Mouse (Mus musculus): ENCODE results near the gene Zfp46. TPM values are rescaled to one million over a fixed set of nuclear protein-coding genes. Genes with fewer than 3 reads are reported as not detected.

Gene Zfp46
- polyA plus RNA-seq, 1 experiment from 2014 or later: 43.3 TPM

- H3K36me3 ChIP-seq (ENCODE audit: control insufficient read depth, insufficient read depth, low read length): no peaks in the 10 kb centered on the region; the same call in 1 of the 2 replicates
- no peak for ATAC-seq
- H3K27me3 ChIP-seq (ENCODE audit: control insufficient read depth, insufficient read depth, low read depth, low read length): no peaks in the 10 kb centered on the region
- 13% methylated on average over 10 of the region's 10 CpGs for WGBS
- H3K4me1 ChIP-seq (ENCODE audit: control insufficient read depth, insufficient read depth, low read length): peaks cover 33% of the 10 kb centered on the region
- no peak overlapping the region for H3K4me2 ChIP-seq (ENCODE audit: low read length)
- peak overlapping the region; percentile 8; the same call in 1 of the 2 replicates for H3K9ac ChIP-seq (ENCODE audit: low read depth, low read length)
- peak overlapping the region; percentile 94 for H3K27ac ChIP-seq (ENCODE audit: low read length)
- no peak overlapping the region for H3K4me3 ChIP-seq (ENCODE audit: low read depth, low read length)
- no peaks in the 10 kb centered on the region for H3K9me3 ChIP-seq (replicated peaks; ENCODE audit: control insufficient read depth, low read length, poor library complexity, severe bottlenecking)
Observed at GRCm38 (mm10) chr4:136282621-136283480, 1.6 kb upstream of the Zfp46 start.

GRCm38 (mm10) chr4:136283783-136284182, 700 bp upstream of the Zfp46 start:
- ATAC-seq: peak; percentile 43; the same call in 1 of the 2 replicates
- peak overlapping the region; percentile 69; the same call in 1 of the 2 replicates for H3K9ac ChIP-seq (ENCODE audit: low read depth, low read length)
- H3K4me3 ChIP-seq (ENCODE audit: low read depth, low read length): peak overlapping the region; percentile 60; the same call in 1 of the 2 replicates
- peak overlapping the region; percentile 94 for H3K27ac ChIP-seq (ENCODE audit: low read length)
- H3K4me2 ChIP-seq (ENCODE audit: low read length): peak overlapping the region; percentile 65
- H3K4me1 ChIP-seq (ENCODE audit: control insufficient read depth, insufficient read depth, low read length): peaks cover 33% of the 10 kb centered on the region
- 16% methylated on average over 2 of the region's 2 CpGs for WGBS
- H3K36me3 ChIP-seq (ENCODE audit: control insufficient read depth, insufficient read depth, low read length): peaks cover 6% of the 10 kb centered on the region; the same call in 1 of the 2 replicates
- no peaks in the 10 kb centered on the region; the same call in 1 of the 2 replicates for H3K9me3 ChIP-seq (replicated peaks; ENCODE audit: control insufficient read depth, low read length, poor library complexity, severe bottlenecking)
- H3K27me3 ChIP-seq (ENCODE audit: control insufficient read depth, insufficient read depth, low read depth, low read length): no peaks in the 10 kb centered on the region

- peak overlapping the region; percentile 60 for H3K4me3 ChIP-seq (ENCODE audit: low read depth, low read length)
- 17% methylated on average over 6 of the region's 6 CpGs for WGBS
- peak overlapping the region; percentile 69 for H3K9ac ChIP-seq (ENCODE audit: low read depth, low read length)
- ATAC-seq: no peak
- H3K27me3 ChIP-seq (ENCODE audit: control insufficient read depth, insufficient read depth, low read depth, low read length): no peaks in the 10 kb centered on the region
- H3K4me2 ChIP-seq (ENCODE audit: low read length): peak overlapping the region; percentile 65
- H3K9me3 ChIP-seq (replicated peaks; ENCODE audit: control insufficient read depth, low read length, poor library complexity, severe bottlenecking): no peaks in the 10 kb centered on the region; the same call in 1 of the 2 replicates
- peak overlapping the region; percentile 94 for H3K27ac ChIP-seq (ENCODE audit: low read length)
- H3K36me3 ChIP-seq (ENCODE audit: control insufficient read depth, insufficient read depth, low read length): peaks cover 9% of the 10 kb centered on the region
- H3K4me1 ChIP-seq (ENCODE audit: control insufficient read depth, insufficient read depth, low read length): peaks cover 33% of the 10 kb centered on the region
Observed at GRCm38 (mm10) chr4:136284891-136285290, 408 bp downstream of the Zfp46 start.

- under 1% methylated on average over 25 of the region's 25 CpGs for WGBS
- Histone ChIP-seq H3K27ac (ENCODE audit: low read length) (peak overlapping the region; percentile 94), H3K9me3 (replicated peaks; ENCODE audit: control insufficient read depth, low read length, poor library complexity, severe bottlenecking) (no peaks in the 10 kb centered on the region; the same call in 1 of the 2 replicates), H3K36me3 (ENCODE audit: control insufficient read depth, insufficient read depth, low read length) (peaks cover 14% of the 10 kb centered on the region), H3K27me3 (ENCODE audit: control insufficient read depth, insufficient read depth, low read depth, low read length) (no peaks in the 10 kb centered on the region), H3K4me3 (ENCODE audit: low read depth, low read length) (peak overlapping the region; percentile 60), H3K9ac (ENCODE audit: low read depth, low read length) (peak overlapping the region; percentile 69), H3K4me2 (ENCODE audit: low read length) (peak overlapping the region; percentile 65), H3K4me1 (ENCODE audit: control insufficient read depth, insufficient read depth, low read length) (peaks cover 33% of the 10 kb centered on the region)
- peak; percentile 95 for ATAC-seq
Observed at GRCm38 (mm10) chr4:136285348-136285810, 896 bp downstream of the Zfp46 start.

GRCm38 (mm10) chr4:136285811-136286371, 1.4 kb downstream of the Zfp46 start:
- peak; percentile 91 for ATAC-seq
- H3K4me3 ChIP-seq (ENCODE audit: low read depth, low read length): peak overlapping the region; percentile 60
- peak overlapping the region; percentile 70 for H3K4me2 ChIP-seq (ENCODE audit: low read length)
- no peaks in the 10 kb centered on the region for H3K27me3 ChIP-seq (ENCODE audit: control insufficient read depth, insufficient read depth, low read depth, low read length)
- H3K27ac ChIP-seq (ENCODE audit: low read length): peak overlapping the region; percentile 94
- peaks cover 19% of the 10 kb centered on the region for H3K36me3 ChIP-seq (ENCODE audit: control insufficient read depth, insufficient read depth, low read length)
- H3K9ac ChIP-seq (ENCODE audit: low read depth, low read length): peak overlapping the region; percentile 76
- no peaks in the 10 kb centered on the region; the same call in 1 of the 2 replicates for H3K9me3 ChIP-seq (replicated peaks; ENCODE audit: control insufficient read depth, low read length, poor library complexity, severe bottlenecking)
- peaks cover 34% of the 10 kb centered on the region for H3K4me1 ChIP-seq (ENCODE audit: control insufficient read depth, insufficient read depth, low read length)
- under 1% methylated on average over 29 of the region's 29 CpGs for WGBS

- no peak for ATAC-seq
- Histone ChIP-seq H3K9me3 (replicated peaks; ENCODE audit: control insufficient read depth, low read length, poor library complexity, severe bottlenecking) (no peaks in the 10 kb centered on the region; the same call in 1 of the 2 replicates), H3K36me3 (ENCODE audit: control insufficient read depth, insufficient read depth, low read length) (peaks cover 33% of the 10 kb centered on the region), H3K9ac (ENCODE audit: low read depth, low read length) (no peak overlapping the region; the same call in 1 of the 2 replicates), H3K4me1 (ENCODE audit: control insufficient read depth, insufficient read depth, low read length) (peaks cover 13% of the 10 kb centered on the region), H3K4me2 (ENCODE audit: low read length) (peak overlapping the region; percentile 15; the same call in 1 of the 2 replicates), H3K27ac (ENCODE audit: low read length) (no peak overlapping the region), H3K27me3 (ENCODE audit: control insufficient read depth, insufficient read depth, low read depth, low read length) (no peaks in the 10 kb centered on the region), H3K4me3 (ENCODE audit: low read depth, low read length) (no peak overlapping the region)
- 28% methylated on average over 65 of the region's 66 CpGs for WGBS
Observed at GRCm38 (mm10) chr4:136289918-136290780, 5.7 kb downstream of the Zfp46 start.

GRCm38 (mm10) chr4:136290781-136291595, 6.5 kb downstream of the Zfp46 start:
- H3K27ac ChIP-seq (ENCODE audit: low read length): no peak overlapping the region
- ATAC-seq: no peak
- no peak overlapping the region for H3K4me2 ChIP-seq (ENCODE audit: low read length)
- no peaks in the 10 kb centered on the region; the same call in 1 of the 2 replicates for H3K9me3 ChIP-seq (replicated peaks; ENCODE audit: control insufficient read depth, low read length, poor library complexity, severe bottlenecking)
- H3K9ac ChIP-seq (ENCODE audit: low read depth, low read length): no peak overlapping the region
- H3K4me3 ChIP-seq (ENCODE audit: low read depth, low read length): no peak overlapping the region
- H3K36me3 ChIP-seq (ENCODE audit: control insufficient read depth, insufficient read depth, low read length): peaks cover 33% of the 10 kb centered on the region
- 26% methylated on average over 39 of the region's 39 CpGs for WGBS
- H3K27me3 ChIP-seq (ENCODE audit: control insufficient read depth, insufficient read depth, low read depth, low read length): no peaks in the 10 kb centered on the region
- H3K4me1 ChIP-seq (ENCODE audit: control insufficient read depth, insufficient read depth, low read length): peaks cover 13% of the 10 kb centered on the region

- Histone ChIP-seq H3K27ac (ENCODE audit: low read length) (no peak overlapping the region), H3K4me1 (ENCODE audit: control insufficient read depth, insufficient read depth, low read length) (peaks cover 10% of the 10 kb centered on the region), H3K27me3 (ENCODE audit: control insufficient read depth, insufficient read depth, low read depth, low read length) (no peaks in the 10 kb centered on the region), H3K4me2 (ENCODE audit: low read length) (no peak overlapping the region), H3K4me3 (ENCODE audit: low read depth, low read length) (no peak overlapping the region), H3K9me3 (replicated peaks; ENCODE audit: control insufficient read depth, low read length, poor library complexity, severe bottlenecking) (no peaks in the 10 kb centered on the region; the same call in 1 of the 2 replicates), H3K36me3 (ENCODE audit: control insufficient read depth, insufficient read depth, low read length) (peaks cover 33% of the 10 kb centered on the region), H3K9ac (ENCODE audit: low read depth, low read length) (no peak overlapping the region)
- 95% methylated on average over 6 of the region's 6 CpGs for WGBS
- no peak for ATAC-seq
Observed at GRCm38 (mm10) chr4:136291692-136292091, 7.2 kb downstream of the Zfp46 start.

Measured in midbrain, embryonic 16.5 days (tissue).